Mouse (Mus musculus) brain, embryonic 14.5 days (tissue): ENCODE data around the gene Ptcra.

Experiments
- CTCF ChIP-seq: fragments of 200-500 bp; IDR thresholded peaks from 2 replicates; pipeline ENCODE4 v1.5.1; 2012; ENCODE audit warnings: inconsistent platforms, mild to moderate bottlenecking, moderate library complexity, borderline replicate concordance; ENCODE audit not compliant: insufficient read depth, insufficient read length; ENCODE audit errors: extremely low read depth
- POLR2A ChIP-seq: fragments of 200-500 bp; IDR thresholded peaks from 2 replicates; pipeline ENCODE4 v1.6.1; 2012; ENCODE audit warnings: mild to moderate bottlenecking, inconsistent platforms, borderline replicate concordance; ENCODE audit not compliant: poor library complexity, insufficient read depth, insufficient read length, severe bottlenecking; ENCODE audit errors: extremely low read depth

GRCm38 (mm10) chr17:46736160-46736559, 27.4 kb downstream of the Ptcra start:
- no peak for TF ChIP-seq POLR2A
- TF ChIP-seq CTCF = peak; percentile 49
